Mouse (Mus musculus) gastrocnemius, postnatal 36 days (tissue): ENCODE data around the gene Gstm5. TPM values are rescaled to one million over a fixed set of nuclear protein-coding genes. Genes with fewer than 3 reads are reported as not detected.

Source experiments
- DNase-seq, 2 experiments: peaks; one replicate each; pipeline ENCODE4 v3.0.0; 2022
- intact Hi-C: fragments of 180-260 bp; cut with DNase I; formaldehyde crosslinking; loops from one replicate; pipeline ENCODE4 v1.15.1; 2025
- total RNA-seq, 2 experiments: library from RNA; stranded (reverse); gene quantifications; 2 replicates each; pipeline ENCODE4 v1.2.3; 2021

Gstm5 gene
- total RNA-seq, 2 experiments from 2014 or later, result 66.3 to 72.8 TPM

DNA sequence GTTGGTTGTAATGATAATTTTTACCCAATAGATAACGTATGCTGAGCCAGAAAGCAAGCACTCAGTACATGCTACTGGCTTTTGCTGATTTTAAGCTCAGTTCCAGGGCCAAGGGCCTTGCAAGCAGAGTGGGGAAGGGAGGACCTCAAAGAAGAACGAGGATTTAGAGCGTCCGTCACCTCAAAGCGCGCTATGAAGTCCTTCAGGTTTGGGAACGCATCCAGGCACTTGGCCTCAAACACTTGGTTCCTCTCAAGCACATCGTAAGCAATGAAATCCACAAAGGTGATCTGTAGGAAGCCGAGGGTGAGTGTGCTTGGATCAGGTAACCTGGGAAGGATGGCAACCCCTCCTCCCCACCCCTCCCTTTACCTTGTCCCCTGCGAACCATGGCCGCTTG lies 33.1 kb downstream of the Gstm5 start:
- DNase-seq, result no peak
- intact Hi-C loops, result no loop called here

DNA sequence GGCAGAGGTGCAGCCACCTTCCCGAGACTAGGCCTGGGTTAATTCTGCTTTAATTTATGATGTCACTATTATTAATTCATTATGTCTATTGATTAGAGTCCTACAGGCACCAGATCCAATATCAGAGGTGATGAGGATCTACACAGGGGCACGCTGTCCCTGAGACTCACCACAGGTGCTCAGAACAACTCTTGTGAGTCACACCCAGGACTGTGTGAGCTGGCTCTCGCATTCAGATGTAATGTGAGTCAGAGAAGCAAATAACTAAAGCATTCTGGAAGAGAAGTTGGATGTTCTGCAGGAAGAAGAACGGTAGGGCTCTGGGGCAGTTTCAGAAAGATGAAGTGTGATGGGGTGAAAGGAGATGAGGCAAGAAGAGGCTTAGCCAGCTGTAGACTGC lies 33.6 kb downstream of the Gstm5 start:
- no peak for DNase-seq
- intact Hi-C loops, result no loop called here

DNA sequence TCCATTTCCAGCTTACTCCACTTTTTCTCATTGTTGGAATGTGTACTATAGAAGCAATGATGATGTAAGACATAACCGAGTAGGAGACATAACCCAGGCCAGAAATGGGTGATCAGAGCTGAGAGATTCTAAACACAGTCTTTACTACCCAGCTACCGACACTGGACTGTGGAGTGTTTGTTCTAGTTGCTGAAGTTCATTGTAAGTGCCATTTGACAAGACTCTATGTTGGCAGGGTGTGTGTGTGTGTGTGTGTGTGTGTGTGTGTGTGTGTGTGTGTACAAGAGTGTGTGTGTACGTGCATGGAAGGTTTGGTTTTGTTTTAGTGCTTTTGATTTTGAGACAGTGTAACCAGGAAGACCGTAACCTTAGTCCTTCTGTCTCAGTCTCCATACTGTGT lies 34.1 kb downstream of the Gstm5 start:
- no peak for DNase-seq
- intact Hi-C loops, result loop anchor here (10.0 kb wide), 1 partner anchor 215 kb away; the partner anchor contains the start of gene Gnai3

DNA sequence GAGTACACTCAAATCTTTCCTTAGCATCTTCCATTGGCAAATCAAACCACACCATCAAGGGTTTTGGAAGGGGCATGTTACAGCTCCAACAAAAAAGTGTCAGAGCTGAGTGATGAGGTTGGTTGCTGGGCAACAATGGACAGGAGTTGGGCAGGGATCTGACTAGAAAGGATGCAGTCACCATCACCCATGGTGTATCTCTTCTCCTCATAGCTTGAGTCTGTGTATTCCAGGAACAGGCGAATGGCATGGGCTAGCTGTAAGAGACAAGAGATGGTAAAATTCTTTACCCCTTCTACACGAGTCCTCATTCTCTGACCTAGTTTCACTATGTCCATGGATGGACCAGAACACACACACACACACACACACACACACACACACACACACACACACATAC lies 35.5 kb downstream of the Gstm5 start:
- DNase-seq, result no peak
- intact Hi-C loops, result loop anchor here (10.0 kb wide), 1 partner anchor 214 kb away; the partner anchor contains the start of gene Gnai3

DNA sequence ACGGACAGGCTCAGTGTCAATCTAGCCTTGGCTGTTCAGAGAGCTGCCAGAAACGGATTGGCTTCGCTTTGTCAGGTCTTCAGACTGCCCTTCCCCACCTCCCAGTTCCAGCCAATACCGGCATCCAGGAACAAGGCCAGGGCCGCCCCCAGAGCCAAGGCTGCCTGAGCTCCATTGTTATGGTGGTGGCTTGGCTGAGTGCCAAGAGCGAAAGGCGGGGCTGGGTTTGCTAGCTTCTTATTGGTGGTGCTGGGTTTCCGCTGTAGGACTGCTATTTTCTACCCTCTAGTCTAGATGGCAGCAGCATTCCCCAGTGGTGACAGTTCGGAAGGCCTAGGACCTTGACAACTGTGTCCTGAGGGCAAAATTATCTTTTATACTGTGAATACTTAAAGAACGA lies 36.0 kb downstream of the Gstm5 start, which contains the start of gene Gstm7:
Gene Gstm7 (minus strand): TSS at position 148 of the 400 bp plus-strand sequence.
- intact Hi-C loops, result loop anchor here (10.0 kb wide), 1 partner anchor 213 kb away; the partner anchor contains the start of gene Gnai3
- peak; percentile 92 to 95 for DNase-seq

DNA sequence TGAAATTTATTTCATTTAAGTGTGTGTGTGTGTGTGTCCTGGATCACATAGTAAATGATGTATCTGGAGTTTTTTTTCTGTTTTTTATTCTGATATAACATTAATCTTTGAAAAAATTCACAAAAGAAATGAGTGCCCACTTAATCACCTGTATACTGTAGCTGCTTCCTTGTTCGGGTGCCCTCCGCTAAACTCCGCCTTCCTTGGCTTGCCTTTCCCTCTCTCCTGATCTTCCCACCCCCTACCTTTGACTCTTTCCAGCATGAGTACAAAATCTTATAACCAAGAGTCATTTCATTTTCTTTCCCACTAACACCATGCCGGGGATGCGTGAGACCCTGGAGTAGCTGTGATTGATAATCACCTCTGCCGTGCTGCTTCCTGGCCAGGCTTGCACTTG lies 36.5 kb downstream of the Gstm5 start:
- no peak for DNase-seq
- intact Hi-C loops, result loop anchor here (10.0 kb wide), 1 partner anchor 213 kb away; the partner anchor contains the start of gene Gnai3

DNA sequence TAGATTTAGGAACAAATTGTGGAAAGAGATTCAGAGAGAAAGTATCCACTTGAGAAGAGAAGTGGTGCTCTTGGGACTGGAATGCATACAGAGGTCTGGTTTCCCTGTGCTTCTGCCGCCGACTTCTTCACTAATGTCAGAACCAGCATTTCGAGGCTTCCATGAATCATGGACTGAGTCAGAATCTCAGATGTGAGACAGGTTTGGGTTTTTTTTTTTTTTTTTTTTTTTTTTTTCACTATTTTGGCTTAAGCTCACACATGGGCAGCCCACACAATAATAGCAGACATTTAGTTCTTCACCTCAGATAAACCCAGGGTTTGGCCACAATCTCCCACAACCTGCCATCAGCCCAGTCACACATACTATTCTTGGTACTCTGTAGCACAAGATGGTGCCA lies 39.6 kb downstream of the Gstm5 start:
- DNase-seq, result no peak
- intact Hi-C loops, result loop anchor here (5.0 to 10.0 kb wide), 2 partner anchors 127 to 210 kb away; partner anchors contain the start of gene Gnai3

DNA sequence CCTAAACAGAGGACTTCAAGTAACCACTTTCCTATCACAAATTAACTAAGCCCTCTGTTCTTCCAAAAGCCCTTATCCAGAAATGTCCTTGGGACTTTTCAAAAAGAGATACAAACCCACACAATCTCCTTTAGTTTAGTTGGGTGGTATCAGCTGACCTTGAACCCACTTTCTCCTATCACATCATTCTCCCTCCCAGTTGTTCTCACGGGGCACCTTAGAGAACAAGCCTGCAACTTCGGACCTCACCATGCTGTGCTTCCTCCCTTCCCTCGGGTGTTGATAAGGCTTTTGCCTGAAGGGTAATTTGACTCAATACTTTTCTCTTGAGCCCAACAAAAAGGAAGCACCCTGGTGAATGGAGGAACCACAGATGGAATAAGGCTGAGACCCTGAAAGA lies 40.3 kb downstream of the Gstm5 start:
- intact Hi-C loops, result loop anchor here (5.0 to 10.0 kb wide), 2 partner anchors 126 to 209 kb away; partner anchors contain the start of gene Gnai3
- DNase-seq, result no peak

DNA sequence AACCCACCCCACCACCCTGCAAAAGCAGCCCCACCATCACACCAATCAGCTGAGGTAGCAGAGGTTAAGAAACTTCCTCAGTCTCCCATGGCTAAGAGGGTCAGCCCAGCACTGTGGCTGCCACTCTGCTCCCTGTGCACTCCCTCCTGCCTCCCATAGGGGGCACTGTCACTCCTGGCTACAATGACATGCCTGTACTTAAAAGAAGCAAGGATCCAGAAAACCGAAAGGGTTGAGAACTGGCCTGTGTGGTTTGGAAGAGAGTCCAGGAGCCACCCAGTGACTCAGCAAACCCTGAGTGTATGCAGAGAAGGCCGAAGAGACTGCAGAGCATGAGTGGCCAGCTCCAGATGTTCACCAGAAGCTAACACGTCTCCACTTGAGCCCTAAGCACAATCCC lies 43.8 kb downstream of the Gstm5 start:
- intact Hi-C loops, result loop anchor here (5.0 to 10.0 kb wide), 2 partner anchors 123 to 205 kb away; partner anchors contain the start of gene Gnai3
- peak; percentile 77 to 80 for DNase-seq

DNA sequence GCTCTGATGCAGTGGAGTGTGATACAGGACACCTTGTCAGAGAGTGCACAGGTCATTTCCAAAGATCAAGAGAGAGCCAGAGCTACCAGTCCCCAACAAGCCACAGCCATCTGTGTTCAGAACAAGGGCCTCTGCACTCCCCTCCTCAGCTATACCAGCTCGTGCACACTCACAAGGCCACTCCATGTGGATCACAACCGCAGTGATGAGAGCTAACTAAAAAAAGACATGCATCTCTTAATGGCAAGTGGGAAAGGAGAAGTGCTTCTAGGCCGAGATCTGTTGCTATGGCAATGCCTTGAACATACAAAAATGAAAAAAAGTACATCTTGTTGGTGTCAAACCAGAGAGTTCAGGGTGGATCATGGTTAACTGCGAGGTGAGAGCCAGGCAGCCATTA lies 44.2 kb downstream of the Gstm5 start:
- intact Hi-C loops, result loop anchor here (5.0 to 10.0 kb wide), 2 partner anchors 122 to 205 kb away; partner anchors contain the start of gene Gnai3
- no peak for DNase-seq

DNA sequence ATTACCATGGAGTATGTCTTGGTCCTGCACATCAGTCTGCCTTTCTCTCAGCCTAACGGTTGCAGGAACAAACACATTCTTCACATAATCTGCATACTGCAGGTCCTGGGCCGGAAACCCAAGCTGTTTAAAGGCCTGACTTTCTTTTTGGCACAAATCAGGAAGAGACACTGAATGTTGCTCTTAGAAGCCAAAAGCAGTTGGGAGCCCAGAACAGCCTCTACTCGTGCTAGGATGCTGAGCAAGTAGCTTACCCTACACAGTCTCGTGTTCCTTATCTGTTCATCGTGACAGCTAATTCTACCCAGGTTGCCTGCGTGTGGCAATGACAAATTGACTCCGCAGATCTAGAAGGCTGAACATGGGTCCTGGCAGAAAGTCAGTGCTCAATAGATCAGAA lies 44.9 kb downstream of the Gstm5 start:
- DNase-seq, result no peak
- intact Hi-C loops, result no loop called here

DNA sequence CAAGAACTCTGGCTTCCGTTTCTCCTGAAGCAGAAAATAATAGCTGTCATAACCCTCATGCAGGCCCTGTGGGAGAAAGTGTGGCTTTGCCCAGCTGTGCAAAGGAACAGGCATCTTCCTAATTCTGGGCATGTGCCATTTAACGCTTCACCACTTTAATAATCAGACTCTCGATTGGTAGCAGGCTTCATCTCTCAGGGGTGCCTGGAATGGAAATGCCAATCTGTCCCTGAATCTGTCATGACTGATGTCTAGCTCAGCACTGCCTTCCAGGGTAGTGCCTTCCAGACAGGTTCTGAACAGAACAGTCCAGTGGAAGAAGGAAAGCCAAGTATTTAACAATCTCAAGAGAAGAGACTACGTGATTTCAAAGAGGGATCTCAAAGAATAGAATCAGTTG lies 45.6 kb downstream of the Gstm5 start:
- DNase-seq, result no peak
- intact Hi-C loops, result no loop called here

DNA sequence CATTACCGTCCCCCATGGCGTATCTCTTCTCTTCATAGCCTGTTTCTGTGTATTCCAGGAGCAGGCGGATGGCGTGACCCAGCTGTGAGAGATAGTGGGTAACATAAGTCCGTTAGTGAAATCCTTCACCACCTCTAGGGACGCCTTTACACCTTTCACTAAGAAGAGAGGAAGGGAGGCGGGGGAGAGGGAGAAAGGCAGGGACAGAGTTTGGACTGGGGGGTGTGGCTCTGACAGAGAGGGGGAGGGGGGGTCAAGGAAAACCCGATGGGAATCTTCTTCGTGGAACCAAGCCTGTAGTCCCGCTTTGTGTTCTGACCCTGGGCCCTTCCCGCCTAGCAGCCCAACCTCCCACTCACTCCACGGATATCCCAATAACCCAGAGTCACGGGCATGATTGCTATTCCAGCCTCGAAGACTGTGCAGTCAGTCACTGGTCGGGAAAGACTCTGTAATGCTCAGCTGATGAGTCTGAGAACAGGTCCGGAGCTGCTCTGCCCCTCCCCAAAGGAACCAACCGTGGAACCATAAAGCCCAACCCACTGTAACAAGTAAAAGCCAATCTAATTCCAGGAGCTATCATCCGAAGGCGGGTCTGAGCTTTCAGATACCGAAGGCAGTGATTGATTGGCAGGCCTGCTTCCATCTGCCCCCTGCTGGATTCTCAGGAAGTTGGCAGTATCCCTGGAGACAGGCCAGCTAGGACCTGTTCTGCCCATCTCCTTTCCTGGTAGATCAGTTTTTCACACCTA lies 47.8 kb downstream of the Gstm5 start, which contains the start of gene Gstm6:
Gene Gstm6 (minus strand): TSS at position 511 of the 752 bp plus-strand sequence.
- DNase-seq, result no peak
- intact Hi-C loops, result no loop called here

DNA sequence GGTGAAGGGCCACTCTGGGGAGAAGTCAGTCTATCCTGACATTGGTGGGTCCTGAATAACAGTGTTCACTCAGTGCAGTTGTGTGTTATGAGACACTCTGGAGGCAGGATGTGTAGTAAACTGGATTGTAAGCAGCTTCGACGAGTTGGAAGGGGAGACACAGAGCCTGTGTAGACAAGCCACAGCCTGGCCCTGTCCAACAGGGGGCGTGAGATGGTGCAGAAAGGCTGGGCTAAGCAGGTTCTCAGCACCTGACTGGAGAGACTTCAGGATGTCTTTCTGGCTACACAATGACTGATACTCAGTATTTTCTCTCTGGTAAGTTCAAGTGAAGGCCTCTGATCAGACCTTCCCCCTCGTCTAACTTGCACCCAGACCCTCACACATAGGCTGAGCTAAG lies 50.1 kb downstream of the Gstm5 start:
- DNase-seq, result no peak
- intact Hi-C loops, result no loop called here

Other genes starting within 250 kb of the Gstm5 start
- gene Ahcyl1, start 199.3 kb upstream of the Gstm5 start, total RNA-seq, result 10 to 100 TPM; 25.0 to 28.9 TPM
- gene Csf1, start 135.4 kb upstream of the Gstm5 start, total RNA-seq, result 1 to 10 TPM; 6.0 to 9.7 TPM
- gene Eps8l3, start 18.6 kb upstream of the Gstm5 start, total RNA-seq, result not detected
- gene Gstm7, start 36.0 kb downstream of the Gstm5 start, total RNA-seq, result 10 to 100 TPM in 1 of 2 experiments, 1 to 10 TPM in 1; 6.3 to 15.8 TPM
- under 1 TPM; 0.22 to 0.61 TPM for gene Gstm6, start 47.9 kb downstream of the Gstm5 start, total RNA-seq
- not detected for gene Gstm3, start 73.5 kb downstream of the Gstm5 start, total RNA-seq
- 100 to 1,000 TPM in 1 of 2 experiments, 10 to 100 TPM in 1; 51.9 to 103 TPM for gene Gstm2, start 90.6 kb downstream of the Gstm5 start, total RNA-seq
- gene Gstm1, start 122.2 kb downstream of the Gstm5 start, total RNA-seq, result 100 to 1,000 TPM; 138 to 202 TPM
- gene Gstm4, start 149.1 kb downstream of the Gstm5 start, total RNA-seq, result 10 to 100 TPM; 11.3 to 13.5 TPM
- gene Ampd2, start 190.8 kb downstream of the Gstm5 start, total RNA-seq, result 1 to 10 TPM; 3.8 TPM
- under 1 TPM; 0.25 to 0.28 TPM for gene Gnat2, start 197.0 kb downstream of the Gstm5 start, total RNA-seq